Mouse (Mus musculus): ENCODE measurements around the gene Zfp282. TPM values are rescaled to one million over a fixed set of nuclear protein-coding genes. Genes with fewer than 3 reads are reported as not detected.

Zfp282 gene
- polyA plus RNA-seq, 2 experiments = 2.1 to 2.4 TPM

DNA sequence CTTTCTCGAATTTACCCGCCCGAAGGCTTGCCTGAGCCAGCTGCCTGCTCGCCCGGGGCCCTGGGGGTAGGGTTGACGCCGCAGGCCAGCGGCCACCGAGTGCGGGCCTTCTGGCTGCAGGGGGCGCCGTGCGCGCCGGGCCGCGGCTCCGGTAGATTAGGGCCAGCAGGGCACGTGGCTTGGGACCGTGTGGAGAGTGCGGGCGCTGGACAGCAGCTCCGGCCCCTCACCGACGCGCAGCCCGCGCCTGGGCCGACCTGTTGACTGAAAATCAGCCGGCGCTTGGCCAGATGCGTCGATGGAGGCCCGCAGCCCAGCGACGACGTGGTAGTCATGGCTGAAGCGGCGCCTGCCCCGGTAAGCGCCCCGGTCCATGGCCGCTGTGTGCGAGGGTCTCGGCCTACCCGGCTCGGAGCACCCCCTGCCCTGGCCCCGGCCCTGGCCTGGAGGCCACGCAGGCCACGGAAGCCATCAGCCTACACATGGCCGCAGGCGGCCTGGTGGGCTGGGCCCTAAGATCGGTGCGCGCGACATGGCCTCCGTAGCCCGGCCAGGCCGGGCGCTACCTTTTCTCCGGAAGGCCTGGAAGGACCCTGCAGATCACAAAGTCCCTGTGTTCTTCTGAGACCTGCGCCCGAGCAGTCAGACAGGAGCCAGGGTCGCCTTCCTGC is 66.2 kb downstream of the Zfp282 start:
- peak; percentile 46 to 61 (median 54) for DNase-seq (ENCODE audit: low read depth in 3 of 3, low spot score in 3 of 3)
- TF ChIP-seq CTCF (IDR thresholded peaks at IDR 0.05; ENCODE audit: low read depth) (peak; percentile 62), EP300 (IDR thresholded peaks at IDR 0.05; ENCODE audit: low read depth) (no peak)
- WGBS (ENCODE audit: insufficient replicate concordance) = 8% methylated on average over 63 of the region's 64 CpGs
- no peak overlapping the region for H3K27ac ChIP-seq
- H3K9me3 ChIP-seq (ENCODE audit: control insufficient read depth, low read length) = no peaks in the 10 kb centered on the region
- H3K27me3 ChIP-seq (ENCODE audit: control insufficient read depth, insufficient read depth, low read length) = no peaks in the 10 kb centered on the region
- peaks cover 3 to 4% of the 10 kb centered on the region in 2 experiments for H3K4me1 ChIP-seq (replicated peaks; ENCODE audit: control insufficient read depth in 2 of 2, insufficient read depth in 2 of 2, low read length in 1 of 2)
- H3K4me2 ChIP-seq (ENCODE audit: low read depth) = peak overlapping the region; percentile 95
- ATAC-seq (ENCODE audit: insufficient read depth) = peak; percentile 95
- peak overlapping the region; percentile 84 for H3K9ac ChIP-seq (replicated peaks)
- H3K36me3 ChIP-seq (replicated peaks; ENCODE audit: control insufficient read depth, insufficient read depth, low read depth) = peaks cover 3% of the 10 kb centered on the region; the same call in 1 of the 2 replicates
- H3K4me3 ChIP-seq (ENCODE audit: insufficient read depth in 1 of 2, low read depth in 2 of 2, low read length in 2 of 2) = peak overlapping the region; percentile 43 to 69

DNA sequence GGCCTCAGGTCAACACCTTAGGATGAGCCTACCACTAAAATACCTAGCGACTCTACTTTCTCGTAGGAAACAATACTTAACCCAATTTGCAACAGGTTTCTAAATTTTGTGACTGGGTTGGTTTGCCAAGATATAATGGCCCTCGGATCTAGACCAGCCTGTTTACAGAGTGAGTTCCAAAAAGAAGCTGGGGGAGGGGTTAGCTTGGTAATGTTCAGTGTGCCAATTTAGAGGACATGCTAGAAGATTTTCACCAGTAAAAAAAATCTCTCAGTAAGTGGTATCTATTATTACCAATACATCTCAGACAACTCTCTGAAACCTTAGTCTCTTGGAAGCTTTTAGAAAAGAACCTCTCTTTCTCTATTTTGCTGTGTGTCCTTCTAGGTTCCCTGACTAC is 66.7 kb downstream of the Zfp282 start:
- ATAC-seq (ENCODE audit: insufficient read depth) (no peak), DNase-seq (ENCODE audit: low read depth in 3 of 3, low spot score in 3 of 3) (no peak)
- H3K4me2 ChIP-seq (ENCODE audit: low read depth) = peak overlapping the region; percentile 95
- WGBS (ENCODE audit: insufficient replicate concordance) = 56% methylated on average over 3 of the region's 3 CpGs
- H3K4me3 ChIP-seq (ENCODE audit: insufficient read depth in 1 of 2, low read depth in 2 of 2, low read length in 2 of 2) = peak overlapping the region; percentile 43 to 69
- H3K4me1 ChIP-seq (replicated peaks; ENCODE audit: control insufficient read depth in 2 of 2, insufficient read depth in 2 of 2, low read length in 1 of 2) = peaks cover 3 to 4% of the 10 kb centered on the region in 2 experiments
- peaks cover 3% of the 10 kb centered on the region; the same call in 1 of the 2 replicates for H3K36me3 ChIP-seq (replicated peaks; ENCODE audit: control insufficient read depth, insufficient read depth, low read depth)
- H3K27me3 ChIP-seq (ENCODE audit: control insufficient read depth, insufficient read depth, low read length) = no peaks in the 10 kb centered on the region
- H3K9ac ChIP-seq (replicated peaks) = peak overlapping the region; percentile 84
- no peak for TF ChIP-seq CTCF (IDR thresholded peaks at IDR 0.05; ENCODE audit: low read depth)
- TF ChIP-seq EP300 (IDR thresholded peaks at IDR 0.05; ENCODE audit: low read depth) = no peak
- no peaks in the 10 kb centered on the region for H3K9me3 ChIP-seq (ENCODE audit: control insufficient read depth, low read length)
- no peak overlapping the region for H3K27ac ChIP-seq

DNA sequence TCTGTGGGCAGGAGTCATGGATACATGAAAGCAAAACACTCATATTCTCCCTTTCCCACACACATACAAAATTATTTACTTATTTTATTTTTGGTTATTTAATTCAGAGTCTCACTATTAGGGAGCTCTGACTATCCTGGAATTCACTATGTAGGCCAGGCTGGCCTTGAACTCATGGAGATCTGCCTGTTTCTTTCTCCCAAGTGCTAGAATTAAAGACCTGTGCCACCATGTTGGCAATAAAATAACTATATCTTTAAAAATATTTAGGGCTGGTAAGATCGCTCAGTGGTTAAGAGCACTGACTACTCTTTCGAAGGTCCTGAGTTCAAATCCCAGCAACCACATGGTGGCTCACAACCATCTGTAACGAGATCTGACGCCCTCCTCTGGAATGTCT is 70.4 kb downstream of the Zfp282 start:
- 77% methylated on average over 4 of the region's 4 CpGs for WGBS (ENCODE audit: insufficient replicate concordance)
- H3K36me3 ChIP-seq (replicated peaks; ENCODE audit: control insufficient read depth, insufficient read depth, low read depth) = peaks cover 3% of the 10 kb centered on the region; the same call in 1 of the 2 replicates
- no peak for TF ChIP-seq CTCF (IDR thresholded peaks at IDR 0.05; ENCODE audit: low read depth)
- TF ChIP-seq EP300 (IDR thresholded peaks at IDR 0.05; ENCODE audit: low read depth) = no peak
- no peak overlapping the region for H3K4me3 ChIP-seq (ENCODE audit: insufficient read depth in 1 of 2, low read depth in 2 of 2, low read length in 2 of 2)
- ATAC-seq (ENCODE audit: insufficient read depth) (no peak), DNase-seq (ENCODE audit: low read depth in 3 of 3, low spot score in 3 of 3) (no peak)
- no peak overlapping the region for H3K4me2 ChIP-seq (ENCODE audit: low read depth)
- no peak overlapping the region for H3K27ac ChIP-seq
- H3K9ac ChIP-seq (replicated peaks) = no peak overlapping the region
- no peaks in the 10 kb centered on the region for H3K9me3 ChIP-seq (ENCODE audit: control insufficient read depth, low read length)
- H3K4me1 ChIP-seq (replicated peaks; ENCODE audit: control insufficient read depth in 2 of 2, insufficient read depth in 2 of 2, low read length in 1 of 2) = peaks cover 1 to 2% of the 10 kb centered on the region in 2 experiments
- no peaks in the 10 kb centered on the region for H3K27me3 ChIP-seq (ENCODE audit: control insufficient read depth, insufficient read depth, low read length)

DNA sequence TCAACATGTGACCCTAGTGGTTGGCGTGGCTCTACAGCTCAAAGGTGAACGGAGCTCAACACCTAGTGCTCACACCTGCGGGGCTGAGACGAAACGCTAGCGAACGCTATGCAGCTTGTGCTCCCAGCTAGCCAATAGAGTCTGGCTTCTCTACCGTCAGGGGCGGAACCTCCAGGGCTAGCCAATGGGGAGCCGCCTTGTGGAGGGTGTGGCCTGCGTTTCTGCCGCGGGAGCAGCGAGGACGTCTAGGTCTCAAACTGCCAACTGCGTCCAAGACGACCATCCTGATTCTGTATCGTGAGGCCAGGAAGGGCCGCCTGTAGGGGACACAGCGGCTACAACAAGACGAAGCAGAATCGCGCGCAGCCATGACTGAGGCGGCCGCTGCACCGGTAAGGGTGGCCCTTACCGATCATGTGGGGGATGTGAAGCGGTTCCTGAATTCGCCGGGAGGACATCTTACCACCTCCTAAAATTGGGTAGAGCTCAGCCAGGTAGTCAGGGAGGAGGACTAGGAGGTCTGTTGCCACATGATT is 76.3 kb downstream of the Zfp282 start, which contains the start of gene Zfp956:
TSS of gene Zfp956 (plus strand) at position 200 of the 536 bp plus-strand sequence.
- TF ChIP-seq CTCF (IDR thresholded peaks at IDR 0.05; ENCODE audit: low read depth) (peak; percentile 47), EP300 (IDR thresholded peaks at IDR 0.05; ENCODE audit: low read depth) (no peak)
- Histone ChIP-seq H3K4me3 (ENCODE audit: insufficient read depth in 1 of 2, low read depth in 2 of 2, low read length in 2 of 2) (peak within 1 kb of the TSS; percentile 82 to 84), H3K9ac (replicated peaks) (peak within 1 kb of the TSS; percentile 87), H3K36me3 (replicated peaks; ENCODE audit: control insufficient read depth, insufficient read depth, low read depth) (no peaks in the 10 kb centered on the region; the same call in none of the 2 replicates), H3K4me2 (ENCODE audit: low read depth) (peak within 1 kb of the TSS; percentile 98), H3K27ac (peak within 1 kb of the TSS; percentile 76), H3K4me1 (replicated peaks; ENCODE audit: control insufficient read depth in 2 of 2, insufficient read depth in 2 of 2, low read length in 1 of 2) (peaks cover 9 to 14% of the 10 kb centered on the region in 2 experiments), H3K9me3 (ENCODE audit: control insufficient read depth, low read length) (no peaks in the 10 kb centered on the region), H3K27me3 (ENCODE audit: control insufficient read depth, insufficient read depth, low read length) (no peaks in the 10 kb centered on the region)
- WGBS (ENCODE audit: insufficient replicate concordance) = under 1% methylated on average over 31 of the region's 31 CpGs
- ATAC-seq (ENCODE audit: insufficient read depth) (peak; percentile 100), DNase-seq (ENCODE audit: low read depth in 3 of 3, low spot score in 3 of 3) (peak; percentile 87 to 93 (median 90))

DNA sequence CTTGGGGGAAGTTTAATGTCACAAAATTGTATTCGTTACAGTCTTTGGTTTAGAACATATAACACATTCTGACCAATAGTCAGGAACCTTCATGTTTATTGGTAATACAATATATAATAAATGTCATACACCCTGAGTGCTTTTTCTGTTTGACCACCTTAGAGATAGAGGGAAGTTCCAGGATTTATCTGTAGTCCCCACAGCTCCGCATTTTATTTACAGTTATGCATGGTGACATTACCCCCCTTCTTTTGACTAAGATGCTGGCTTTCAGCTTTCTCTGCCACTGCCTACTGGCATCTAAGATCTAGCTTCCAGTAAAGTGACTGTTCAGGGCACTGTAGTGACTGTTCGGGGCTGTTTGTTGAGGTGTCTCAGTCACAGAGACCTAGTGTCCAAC is 77.4 kb downstream of the Zfp282 start:
- Histone ChIP-seq H3K27me3 (ENCODE audit: control insufficient read depth, insufficient read depth, low read length) (no peaks in the 10 kb centered on the region), H3K27ac (no peak overlapping the region), H3K4me3 (ENCODE audit: insufficient read depth in 1 of 2, low read depth in 2 of 2, low read length in 2 of 2) (peak overlapping the region in 1 of 2 experiments; percentile 82; a peak in 2 of 4 replicates), H3K9ac (replicated peaks) (peak overlapping the region; percentile 87), H3K9me3 (ENCODE audit: control insufficient read depth, low read length) (no peaks in the 10 kb centered on the region), H3K36me3 (replicated peaks; ENCODE audit: control insufficient read depth, insufficient read depth, low read depth) (no peaks in the 10 kb centered on the region; the same call in none of the 2 replicates), H3K4me2 (ENCODE audit: low read depth) (peak overlapping the region; percentile 98), H3K4me1 (replicated peaks; ENCODE audit: control insufficient read depth in 2 of 2, insufficient read depth in 2 of 2, low read length in 1 of 2) (peaks cover 9 to 14% of the 10 kb centered on the region in 2 experiments)
- DNase-seq (ENCODE audit: low read depth in 3 of 3, low spot score in 3 of 3) = no peak
- no peak for ATAC-seq (ENCODE audit: insufficient read depth)
- TF ChIP-seq CTCF (IDR thresholded peaks at IDR 0.05; ENCODE audit: low read depth) (no peak), EP300 (IDR thresholded peaks at IDR 0.05; ENCODE audit: low read depth) (no peak)
- 49% methylated on average over 3 of the region's 3 CpGs for WGBS (ENCODE audit: insufficient replicate concordance)
